Mouse (Mus musculus) lung, embryonic 14.5 days (tissue): ENCODE measurements around the gene Ppm1h. TPM values are rescaled to one million over a fixed set of nuclear protein-coding genes. Genes with fewer than 3 reads are reported as not detected.
A peak's percentile ranks its signal among the peaks of the same experiment; 100 is the strongest.

Experiments
- ATAC-seq: fragments of 200-750 bp; cut with Nextera tagmentation; 2 replicates; pipeline ENCODE4 v1.8.0; 2017; ENCODE audit warnings: mild to moderate bottlenecking, moderate TSS enrichment, moderate library complexity; ENCODE audit not compliant: insufficient read depth
- DNase-seq: peaks from one replicate; pipeline ENCODE4 v3.0.0-alpha.2; 2015
- H3K27ac ChIP-seq: fragments of 300-500 bp; sonication (generic); 2 replicates; pipeline ENCODE4 v1.5.1; 2014; ENCODE audit warnings: low read depth, mild to moderate bottlenecking, moderate library complexity
- H3K27me3 ChIP-seq: fragments of 300-500 bp; sonication (generic); 2 replicates; pipeline ENCODE4 v1.6.1; 2014; ENCODE audit warnings: low read length, control low read depth; ENCODE audit not compliant: insufficient read depth
- H3K36me3 ChIP-seq: fragments of 300-500 bp; sonication (generic); 2 replicates; pipeline ENCODE4 v1.6.1; 2014; ENCODE audit warnings: control low read depth; ENCODE audit not compliant: insufficient read depth
- H3K4me1 ChIP-seq: fragments of 300-500 bp; sonication (generic); 2 replicates; pipeline ENCODE4 v1.6.1; 2014; ENCODE audit warnings: antibody characterized with exemption, control low read depth; ENCODE audit not compliant: insufficient read depth
- H3K4me2 ChIP-seq: fragments of 300-500 bp; sonication (generic); 2 replicates; pipeline ENCODE4 v1.6.1; 2014; ENCODE audit warnings: mild to moderate bottlenecking
- H3K4me3 ChIP-seq: fragments of 300-500 bp; sonication (generic); 2 replicates; pipeline ENCODE4 v1.5.1; 2014; ENCODE audit warnings: low read depth, low read length
- H3K9ac ChIP-seq: fragments of 300-500 bp; sonication (generic); 2 replicates; pipeline ENCODE4 v1.6.1; 2014
- H3K9me3 ChIP-seq: fragments of 300-500 bp; sonication (generic); 2 replicates; pipeline ENCODE4 v1.6.1; 2016; ENCODE audit warnings: low read depth, low read length, control low read depth
- CTCF ChIP-seq: IDR thresholded peaks from 2 replicates; pipeline ENCODE4 v1.5.1; 2016; ENCODE audit warnings: antibody characterized with exemption, low read depth
- WGBS: fragments of 180-500 bp; shearing (Covaris S2); extraction: QIAGEN DNeasy Blood & Tissue Kit; methylation state at CpG from one replicate; pipeline ENCODE4 v1.1.7; 2014; 5-methylcytosine and 5-hydroxymethylcytosine counted together
- polyA plus RNA-seq: library from polyadenylated mRNA; unstranded; fragments of >200 nt; fragmentation: Nextera tagmentation; extraction: Ambion mirVana; gene quantifications from 2 replicates; pipeline ENCODE4 v1.2.1, GENCODE M21; 2014

The Ppm1h gene
- polyA plus RNA-seq, 1 experiment from 2014 or later = 7.1 TPM

DNA sequence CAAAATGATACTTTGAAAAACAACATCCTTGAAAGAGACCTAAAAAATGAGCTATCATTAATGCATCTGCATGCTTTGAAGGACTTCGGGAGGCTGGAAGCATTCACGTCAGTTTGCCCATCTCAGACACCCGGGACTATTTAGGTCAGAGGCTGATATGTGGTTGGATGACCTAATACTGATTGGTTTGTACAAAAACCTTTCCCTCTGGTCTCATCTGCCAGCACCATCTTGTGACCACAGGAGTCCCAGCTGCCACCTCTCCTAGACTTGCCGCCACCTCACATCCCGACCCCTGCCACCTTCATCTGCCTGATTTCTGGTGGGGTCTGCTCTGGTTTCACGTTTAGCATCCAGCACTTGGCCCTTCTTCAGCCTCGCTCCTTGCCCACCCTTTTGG is 71.3 kb downstream of the Ppm1h start:
- Histone ChIP-seq H3K27me3 (no peaks in the 10 kb centered on the region), H3K9ac (no peak overlapping the region), H3K4me2 (no peak overlapping the region), H3K4me3 (no peak overlapping the region), H3K27ac (no peak overlapping the region), H3K36me3 (no peaks in the 10 kb centered on the region), H3K4me1 (peaks cover 9% of the 10 kb centered on the region), H3K9me3 (no peaks in the 10 kb centered on the region)
- TF ChIP-seq CTCF = no peak
- DNase-seq (no peak), ATAC-seq (no peak)
- WGBS = 72% methylated on average over 7 of the region's 7 CpGs

DNA sequence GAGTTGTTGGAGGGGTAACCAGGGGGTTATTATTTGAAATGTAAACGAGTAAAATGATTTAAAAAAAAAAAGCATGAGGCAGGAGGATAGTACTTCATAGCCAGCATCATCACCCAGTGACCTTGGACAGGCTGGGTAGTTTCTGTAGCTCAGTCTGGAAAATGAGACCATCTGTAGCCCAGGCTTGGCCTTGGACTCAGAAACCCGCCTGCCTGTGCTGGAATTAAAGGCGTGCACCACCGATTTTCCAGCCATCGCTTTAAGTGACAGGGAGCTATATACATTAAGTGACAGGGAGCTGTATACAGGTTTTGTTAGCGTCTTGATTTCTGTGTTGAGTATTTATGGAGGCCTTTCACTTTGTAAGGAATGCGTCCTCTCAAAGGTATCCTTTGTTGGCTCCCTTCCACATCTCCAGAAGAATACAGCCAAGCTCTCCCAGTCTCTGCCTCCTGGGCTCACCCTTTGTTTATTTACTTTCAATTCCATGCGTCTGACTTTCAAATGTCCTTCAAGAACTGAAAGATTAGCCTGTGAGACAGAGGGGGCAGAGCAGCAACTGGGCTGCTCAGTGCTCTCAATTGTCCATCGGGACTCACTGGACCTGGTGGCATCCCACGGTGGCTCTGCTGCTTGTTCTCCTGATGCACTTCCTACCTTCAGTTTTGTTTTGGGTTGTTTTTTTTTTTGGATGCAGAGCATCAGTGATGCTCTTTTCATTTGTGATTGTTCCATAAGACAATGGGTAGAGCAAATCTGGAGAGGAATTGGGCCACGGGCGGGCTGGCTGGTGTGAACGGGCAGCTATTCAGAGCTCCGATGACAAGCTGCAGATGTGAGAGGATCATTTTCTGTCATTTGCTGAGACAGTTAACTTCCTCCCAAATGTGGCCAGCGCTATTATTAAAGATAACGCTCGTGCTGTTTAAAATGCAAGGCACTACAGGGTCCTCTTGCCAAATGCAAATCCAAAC is 74.7 kb downstream of the Ppm1h start:
- 41% methylated on average over 17 of the region's 17 CpGs for WGBS
- no peak for TF ChIP-seq CTCF
- Histone ChIP-seq H3K36me3 (no peaks in the 10 kb centered on the region), H3K4me2 (peak overlapping the region; percentile 18; the same call in 1 of the 2 replicates), H3K27me3 (no peaks in the 10 kb centered on the region), H3K4me3 (no peak overlapping the region), H3K4me1 (peaks cover 9% of the 10 kb centered on the region), H3K9ac (no peak overlapping the region), H3K27ac (no peak overlapping the region), H3K9me3 (no peaks in the 10 kb centered on the region)
- ATAC-seq (no peak), DNase-seq (no peak)

DNA sequence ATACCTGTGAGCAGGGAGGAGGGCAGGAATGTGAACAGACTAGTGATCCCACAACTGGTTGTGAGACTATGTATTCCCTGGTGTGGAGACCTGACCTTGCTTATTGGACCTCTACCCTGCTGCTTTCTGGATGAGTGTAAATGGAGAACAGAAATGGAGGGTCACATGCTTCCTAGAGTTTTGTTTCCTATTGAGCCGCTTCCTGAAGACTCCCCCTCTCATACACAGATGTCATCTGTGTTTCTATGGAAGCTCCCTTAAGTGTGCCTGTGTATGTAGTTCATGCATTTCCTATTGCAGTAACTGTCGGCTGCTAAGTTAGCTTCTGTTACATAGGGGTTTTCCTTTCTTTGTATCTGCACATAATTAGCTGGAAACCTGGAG is 75.4 kb downstream of the Ppm1h start:
- ATAC-seq (peak; percentile 44; the same call in 1 of the 2 replicates), DNase-seq (peak; percentile 21)
- H3K4me3 ChIP-seq = no peak overlapping the region
- H3K27me3 ChIP-seq = no peaks in the 10 kb centered on the region
- no peaks in the 10 kb centered on the region for H3K9me3 ChIP-seq
- TF ChIP-seq CTCF = no peak
- H3K27ac ChIP-seq = no peak overlapping the region
- H3K9ac ChIP-seq = no peak overlapping the region
- peak overlapping the region; percentile 18; the same call in 1 of the 2 replicates for H3K4me2 ChIP-seq
- WGBS = 32% methylated on average over 2 of the region's 2 CpGs
- H3K4me1 ChIP-seq = peaks cover 9% of the 10 kb centered on the region
- no peaks in the 10 kb centered on the region for H3K36me3 ChIP-seq

DNA sequence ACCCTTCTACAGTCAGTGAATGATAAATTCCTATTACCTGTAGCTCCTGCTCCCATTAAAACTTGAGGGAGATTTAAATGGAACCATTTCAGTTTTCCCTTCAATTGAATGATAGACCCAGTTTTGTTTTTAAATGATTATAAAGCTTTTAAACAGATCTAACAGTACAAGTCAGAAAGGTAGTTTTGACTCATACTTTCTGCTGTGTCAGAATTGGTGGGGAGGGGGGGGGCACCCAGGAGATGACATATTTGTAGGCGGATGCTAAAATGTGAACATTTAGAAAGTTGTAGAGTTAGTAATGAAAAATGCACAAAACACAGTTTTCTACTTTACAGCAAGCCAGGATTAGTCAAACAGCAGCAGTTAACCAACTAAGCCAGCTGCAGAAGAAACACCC is 76.4 kb downstream of the Ppm1h start:
- DNase-seq = no peak

DNA sequence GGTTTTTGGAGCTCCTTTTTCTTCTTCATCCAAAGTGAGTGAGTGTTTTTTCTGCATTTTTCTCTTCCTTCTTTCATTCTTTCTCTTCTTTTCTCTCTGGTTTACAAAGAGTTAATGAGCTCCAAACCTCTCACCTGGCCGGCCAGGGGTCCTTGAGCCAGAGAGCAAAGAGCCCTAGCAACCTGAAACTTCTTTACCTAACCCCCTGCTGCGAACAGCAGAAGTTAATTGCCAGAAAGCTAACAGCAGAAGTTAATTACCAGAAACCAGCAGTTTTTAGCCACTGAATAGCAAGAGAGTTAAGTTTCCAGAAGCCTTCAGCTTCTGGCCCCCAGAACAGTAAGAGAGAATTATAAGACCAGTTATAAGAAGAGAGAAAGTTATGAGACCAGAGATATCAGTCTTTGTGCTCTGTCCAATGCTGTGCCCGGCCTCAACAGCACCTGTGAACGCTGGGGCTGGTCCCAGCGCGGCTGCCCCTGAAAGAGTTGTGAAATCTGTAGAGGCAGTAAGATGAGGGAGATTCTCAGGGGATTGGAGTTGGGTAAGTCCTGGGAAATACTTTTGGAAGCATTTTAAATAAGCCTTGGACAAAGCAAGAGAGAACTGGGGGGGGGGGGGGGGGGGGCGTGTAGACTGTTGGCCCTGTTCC is 78.4 kb downstream of the Ppm1h start:
- Histone ChIP-seq H3K4me2 (peak overlapping the region; percentile 12; the same call in 1 of the 2 replicates), H3K9me3 (no peaks in the 10 kb centered on the region), H3K4me1 (peaks cover 9% of the 10 kb centered on the region), H3K4me3 (no peak overlapping the region), H3K27me3 (no peaks in the 10 kb centered on the region), H3K36me3 (no peaks in the 10 kb centered on the region), H3K27ac (no peak overlapping the region), H3K9ac (no peak overlapping the region)
- ATAC-seq (no peak), DNase-seq (no peak)
- no peak for TF ChIP-seq CTCF
- WGBS = 16% methylated on average over 7 of the region's 7 CpGs

More for the DNA sequence above, 76.4 kb downstream of the Ppm1h start:
- ATAC-seq = no peak
- Histone ChIP-seq H3K4me2 (no peak overlapping the region), H3K9ac (no peak overlapping the region), H3K36me3 (no peaks in the 10 kb centered on the region), H3K27ac (no peak overlapping the region), H3K9me3 (no peaks in the 10 kb centered on the region), H3K4me1 (peaks cover 9% of the 10 kb centered on the region), H3K4me3 (no peak overlapping the region), H3K27me3 (no peaks in the 10 kb centered on the region)
- TF ChIP-seq CTCF = no peak
- WGBS = 87% methylated on average over 1 of the region's 1 CpGs

DNA sequence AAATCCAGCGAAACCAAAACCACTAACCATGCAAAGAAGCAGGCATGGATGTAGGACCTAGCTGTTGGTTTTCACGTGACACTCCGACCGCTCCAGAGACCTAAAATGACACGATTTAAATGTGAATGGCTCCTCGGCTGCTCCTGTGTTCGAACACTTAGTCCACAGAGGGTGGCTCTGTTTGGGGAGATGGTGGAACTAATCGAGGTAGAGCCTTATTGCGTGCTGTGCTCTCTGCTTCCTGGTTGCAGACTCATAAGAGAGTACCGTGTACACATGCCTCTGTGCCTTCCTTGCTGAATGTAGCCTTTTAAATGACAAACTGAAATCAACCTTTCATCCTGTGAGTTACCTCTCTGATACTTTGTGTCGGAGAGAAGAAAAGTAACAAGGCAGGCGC is 79.2 kb downstream of the Ppm1h start:
- no peaks in the 10 kb centered on the region for H3K27me3 ChIP-seq
- H3K36me3 ChIP-seq = no peaks in the 10 kb centered on the region
- 73% methylated on average over 12 of the region's 12 CpGs for WGBS
- H3K4me3 ChIP-seq = no peak overlapping the region
- DNase-seq (no peak), ATAC-seq (no peak)
- H3K9me3 ChIP-seq = no peaks in the 10 kb centered on the region
- H3K4me2 ChIP-seq = no peak overlapping the region
- TF ChIP-seq CTCF = no peak
- H3K27ac ChIP-seq = no peak overlapping the region
- peaks cover 9% of the 10 kb centered on the region for H3K4me1 ChIP-seq
- no peak overlapping the region for H3K9ac ChIP-seq

DNA sequence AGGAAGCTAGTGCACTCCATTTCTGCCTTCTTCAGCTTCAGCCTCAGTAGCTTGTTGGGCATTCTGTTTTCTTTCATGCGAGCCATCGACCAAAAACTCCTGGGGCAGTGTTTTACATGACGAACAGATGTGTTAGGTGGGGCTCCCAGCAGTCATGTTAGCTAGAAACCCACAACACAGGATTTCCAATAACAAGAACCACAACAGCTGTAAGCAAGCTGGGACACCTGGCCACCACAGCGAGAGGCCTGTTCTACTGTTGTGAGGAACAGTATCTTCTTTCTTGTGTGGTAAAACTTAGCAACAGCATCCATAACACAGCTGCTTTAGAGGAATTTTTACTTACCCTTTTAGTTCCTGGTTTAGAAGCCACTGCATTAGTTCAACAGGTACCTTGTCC is 79.8 kb downstream of the Ppm1h start:
- ATAC-seq (no peak), DNase-seq (no peak)
- no peak overlapping the region for H3K4me3 ChIP-seq
- no peaks in the 10 kb centered on the region for H3K36me3 ChIP-seq
- peaks cover 7% of the 10 kb centered on the region for H3K4me1 ChIP-seq
- WGBS = 74% methylated on average over 4 of the region's 4 CpGs
- H3K4me2 ChIP-seq = no peak overlapping the region
- no peaks in the 10 kb centered on the region for H3K9me3 ChIP-seq
- H3K27ac ChIP-seq = no peak overlapping the region
- TF ChIP-seq CTCF = no peak
- H3K9ac ChIP-seq = no peak overlapping the region
- H3K27me3 ChIP-seq = no peaks in the 10 kb centered on the region
